Mouse (Mus musculus): Measurements from ENCODE around the gene Lce1c.

GRCm38 (mm10) chr3:92720250-92720649 lies 41.2 kb downstream of the Lce1c start, which contains the start of gene Lce1f:
- TF ChIP-seq CTCF (IDR thresholded peaks at IDR 0.05; ENCODE audit: low read depth, low read length) (no peak), TAL1 (conservative IDR thresholded peaks at IDR 0.05; ENCODE audit: low read depth, low read length) (no peak), GATA1 (IDR thresholded peaks at IDR 0.05; ENCODE audit: borderline replicate concordance, low read length) (no peak), POLR2AphosphoS5 (IDR thresholded peaks at IDR 0.05; ENCODE audit: insufficient replicate concordance, low read depth, low read length) (no peak)

All from G1E (cell line).